Mouse (Mus musculus) hindbrain, postnatal 0 days (tissue): ENCODE data around the gene Ppfibp1. TPM values are rescaled to one million over a fixed set of nuclear protein-coding genes. Genes with fewer than 3 reads are reported as not detected.

ENCODE experiments used
- ATAC-seq: fragments of 200-750 bp; cut with Nextera tagmentation; 2 replicates; pipeline ENCODE4 v1.8.0; 2017; ENCODE audit warnings: mild to moderate bottlenecking, moderate TSS enrichment, moderate library complexity
- DNase-seq: peaks from one replicate; pipeline ENCODE4 v3.0.0-alpha.2; 2015; ENCODE audit warnings: low spot score
- H3K27ac ChIP-seq: fragments of 300-500 bp; sonication (generic); 2 replicates; pipeline ENCODE4 v1.5.1; 2014; ENCODE audit warnings: mild to moderate bottlenecking
- H3K27me3 ChIP-seq: fragments of 300-500 bp; sonication (generic); 2 replicates; pipeline ENCODE4 v1.6.1; 2014; ENCODE audit warnings: low read length, mixed read lengths; ENCODE audit not compliant: insufficient read depth
- H3K36me3 ChIP-seq: fragments of 300-500 bp; sonication (generic); 2 replicates; pipeline ENCODE4 v1.6.1; 2014; ENCODE audit warnings: low read length, mixed read lengths; ENCODE audit not compliant: insufficient read depth
- H3K4me1 ChIP-seq: fragments of 300-500 bp; sonication (generic); 2 replicates; pipeline ENCODE4 v1.6.1; 2014; ENCODE audit warnings: antibody characterized with exemption, low read length, mixed read lengths; ENCODE audit not compliant: insufficient read depth
- H3K4me2 ChIP-seq: fragments of 300-500 bp; sonication (generic); 2 replicates; pipeline ENCODE4 v1.6.1; 2014; ENCODE audit warnings: low read depth, mild to moderate bottlenecking, low read length, moderate library complexity, mixed read lengths
- H3K4me3 ChIP-seq: fragments of 300-500 bp; sonication (generic); 2 replicates; pipeline ENCODE4 v1.5.1; 2014; ENCODE audit warnings: low read length
- H3K9ac ChIP-seq: fragments of 300-500 bp; sonication (generic); replicated peaks from 2 replicates; pipeline ENCODE4 v1.6.1; 2014; ENCODE audit warnings: mild to moderate bottlenecking, low read length, moderate library complexity, mixed read lengths
- H3K9me3 ChIP-seq: fragments of 300-500 bp; sonication (generic); 2 replicates; pipeline ENCODE4 v1.6.1; 2016; ENCODE audit warnings: low read length, mixed read lengths
- CTCF ChIP-seq: IDR thresholded peaks from 2 replicates; pipeline ENCODE4 v1.5.1; 2016; ENCODE audit warnings: antibody characterized with exemption, control low read depth, low read depth
- WGBS: fragments of 180-500 bp; shearing (Covaris S2); extraction: QIAGEN DNeasy Blood & Tissue Kit; methylation state at CpG from one replicate; pipeline ENCODE4 v1.1.7; 2014; 5-methylcytosine and 5-hydroxymethylcytosine counted together
- polyA plus RNA-seq: library from polyadenylated mRNA; unstranded; fragments of >200 nt; fragmentation: Nextera tagmentation; extraction: Ambion mirVana; gene quantifications from 2 replicates; pipeline ENCODE4 v1.2.1, GENCODE M21; 2015
- total RNA-seq: library from RNA; depleted of rRNA; stranded (reverse); fragments of >200 nt; gene quantifications from 2 replicates; pipeline ENCODE4 v1.2.3, GENCODE M21; 2014

The Ppfibp1 gene
- total and polyA plus RNA-seq, 2 experiments from 2014 or later, result 16.3 to 26.8 TPM

DNA sequence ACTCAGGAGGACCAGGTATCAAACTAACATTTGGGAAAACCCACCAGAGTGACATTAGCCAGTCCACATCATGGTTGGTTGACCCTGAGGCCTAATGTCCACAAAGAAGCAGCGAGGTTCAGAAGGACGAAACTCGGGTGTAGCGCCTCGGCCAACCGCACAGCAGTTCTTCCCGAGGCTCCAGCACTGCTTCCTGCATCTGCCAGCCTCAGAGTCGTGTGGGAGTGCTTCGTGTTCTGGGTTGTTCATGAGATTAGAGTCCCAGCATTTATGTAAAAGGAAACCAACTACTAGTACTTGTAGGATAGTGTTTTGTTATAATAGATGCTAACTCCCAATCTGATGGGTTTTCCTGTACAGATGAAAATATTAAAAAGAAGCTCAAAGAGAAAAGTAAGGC, 111.0 kb downstream of the Ppfibp1 start:
- TF ChIP-seq CTCF, result no peak
- Histone ChIP-seq H3K36me3 (no peaks in the 10 kb centered on the region), H3K9me3 (no peaks in the 10 kb centered on the region), H3K27me3 (no peaks in the 10 kb centered on the region), H3K27ac (no peak overlapping the region), H3K4me1 (no peaks in the 10 kb centered on the region), H3K4me3 (no peak overlapping the region), H3K9ac (no peak overlapping the region), H3K4me2 (no peak overlapping the region)
- DNase-seq, result no peak
- ATAC-seq, result no peak
- whole genome bisulfite sequencing, result 87% methylated on average over 9 of the region's 9 CpGs

DNA sequence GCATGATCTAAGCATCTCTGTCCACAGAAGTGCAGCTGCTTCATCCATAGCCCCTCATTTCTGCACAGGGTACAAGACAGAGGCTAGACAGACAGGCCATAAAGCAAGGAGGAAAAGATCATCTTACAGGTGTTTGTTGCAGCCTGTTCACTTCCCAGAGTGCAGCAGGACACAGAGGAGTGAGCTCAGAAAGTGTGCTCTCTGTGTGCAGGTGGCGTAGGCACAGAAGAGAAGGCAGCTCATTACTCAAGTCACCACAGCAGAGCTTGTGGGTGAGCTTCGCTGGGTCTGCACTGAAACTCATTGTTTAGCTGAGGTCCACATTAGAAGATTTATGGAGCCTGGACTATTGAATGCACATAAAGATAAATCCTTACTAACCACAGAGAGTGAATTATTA, 111.5 kb downstream of the Ppfibp1 start:
- no peak for DNase-seq
- no peak for TF ChIP-seq CTCF
- Histone ChIP-seq H3K9me3 (no peaks in the 10 kb centered on the region), H3K9ac (no peak overlapping the region), H3K4me2 (no peak overlapping the region), H3K4me3 (no peak overlapping the region), H3K27me3 (no peaks in the 10 kb centered on the region), H3K27ac (no peak overlapping the region), H3K36me3 (no peaks in the 10 kb centered on the region), H3K4me1 (no peaks in the 10 kb centered on the region)
- 83% methylated on average over 2 of the region's 2 CpGs for WGBS
- ATAC-seq, result no peak

DNA sequence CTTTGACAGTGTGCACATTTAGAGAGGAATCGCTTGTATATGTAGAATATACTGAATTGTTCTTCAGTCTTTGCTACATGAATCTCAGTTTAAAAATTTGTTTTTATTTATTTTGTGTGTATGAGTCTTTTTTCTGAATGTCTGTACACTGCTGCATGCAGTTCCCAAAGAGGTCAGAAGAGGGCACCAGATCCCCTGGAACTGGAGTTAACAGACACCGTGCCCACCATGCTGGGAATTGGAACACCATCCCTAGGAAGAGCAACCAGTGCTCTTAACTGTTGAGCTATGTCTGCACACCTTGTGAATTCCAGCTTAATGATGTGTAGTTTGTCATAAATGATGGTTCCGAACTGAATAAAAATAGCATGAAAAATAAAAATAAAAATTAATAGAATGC, 119.9 kb downstream of the Ppfibp1 start:
- no peaks in the 10 kb centered on the region for H3K27me3 ChIP-seq
- DNase-seq (peak; percentile 63), ATAC-seq (no peak)
- H3K9me3 ChIP-seq, result no peaks in the 10 kb centered on the region
- 0 out of 2 replicates have a peak, but pooled peaks cover 4% of the 10 kb centered on the region for H3K36me3 ChIP-seq
- H3K9ac ChIP-seq, result no peak overlapping the region
- TF ChIP-seq CTCF, result peak; percentile 81
- no peak overlapping the region for H3K4me2 ChIP-seq
- WGBS, result 58% methylated on average over 3 of the region's 3 CpGs
- H3K4me3 ChIP-seq, result no peak overlapping the region
- H3K4me1 ChIP-seq, result no peaks in the 10 kb centered on the region
- H3K27ac ChIP-seq, result no peak overlapping the region

DNA sequence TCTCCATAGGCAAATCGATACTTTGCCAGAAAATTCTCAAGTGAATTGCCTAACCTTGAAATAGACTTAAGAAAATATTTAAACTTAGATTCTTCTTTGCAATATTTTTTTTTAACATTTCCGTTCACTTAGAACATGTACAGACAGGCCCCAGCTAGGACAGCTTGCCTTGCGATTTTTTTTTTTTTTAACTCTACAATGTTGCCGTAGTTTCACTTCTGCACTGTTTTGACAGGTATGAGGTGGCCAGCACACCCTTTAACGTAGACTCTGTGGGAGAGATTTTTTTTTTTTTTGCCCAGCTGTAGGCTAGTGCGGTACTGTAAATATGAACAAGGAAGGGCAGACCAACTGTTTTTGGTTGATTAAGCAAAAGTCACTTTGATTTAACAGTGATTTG, 122.1 kb downstream of the Ppfibp1 start:
- 0 out of 2 replicates have a peak, but pooled peaks cover 4% of the 10 kb centered on the region for H3K36me3 ChIP-seq
- no peak overlapping the region for H3K4me3 ChIP-seq
- H3K27ac ChIP-seq, result no peak overlapping the region
- no peak for DNase-seq
- no peak for TF ChIP-seq CTCF
- H3K9me3 ChIP-seq, result no peaks in the 10 kb centered on the region
- 85% methylated on average over 6 of the region's 6 CpGs for WGBS
- no peaks in the 10 kb centered on the region for H3K4me1 ChIP-seq
- H3K9ac ChIP-seq, result no peak overlapping the region
- no peaks in the 10 kb centered on the region for H3K27me3 ChIP-seq
- no peak overlapping the region for H3K4me2 ChIP-seq
- ATAC-seq, result no peak

DNA sequence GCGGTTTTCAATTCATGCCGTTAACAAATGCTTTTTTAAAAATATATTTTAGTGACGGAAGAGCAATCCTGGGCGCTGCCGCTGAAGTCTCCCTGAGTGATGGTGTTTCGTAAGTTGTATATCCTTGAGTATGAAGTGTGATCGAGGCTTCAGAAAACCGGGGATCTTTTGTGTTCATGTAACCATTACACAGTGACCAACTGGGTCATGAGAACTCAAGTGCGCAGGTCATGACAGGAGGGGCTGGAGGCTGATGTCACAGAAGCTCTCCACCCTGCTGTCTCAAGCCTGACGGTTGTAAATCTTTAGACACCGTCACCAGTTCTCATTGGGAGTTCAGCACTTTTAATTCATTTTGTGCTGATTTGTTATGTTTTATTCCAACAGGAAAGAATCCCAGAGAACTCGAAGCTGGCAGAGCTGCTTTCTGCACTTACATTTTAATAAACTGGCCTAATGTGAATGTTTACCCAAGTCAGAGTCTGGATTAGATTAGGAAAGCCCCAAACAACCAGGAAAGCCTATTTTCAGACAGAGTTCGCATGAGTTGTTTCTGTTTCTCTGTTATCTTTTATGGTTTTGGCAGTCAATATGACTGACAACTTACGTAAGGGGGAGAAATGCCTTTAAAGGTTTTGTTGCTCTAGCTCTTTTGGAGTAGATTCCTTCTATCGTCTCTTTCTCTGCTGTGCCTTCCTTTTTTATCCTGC, 122.7 kb downstream of the Ppfibp1 start:
- no peak for ATAC-seq
- H3K9ac ChIP-seq, result no peak overlapping the region
- TF ChIP-seq CTCF, result no peak
- H3K4me1 ChIP-seq, result no peaks in the 10 kb centered on the region
- H3K4me2 ChIP-seq, result no peak overlapping the region
- no peak for DNase-seq
- H3K27ac ChIP-seq, result no peak overlapping the region
- H3K36me3 ChIP-seq, result 0 out of 2 replicates have a peak, but pooled peaks cover 4% of the 10 kb centered on the region
- H3K4me3 ChIP-seq, result no peak overlapping the region
- H3K9me3 ChIP-seq, result no peaks in the 10 kb centered on the region
- WGBS, result 89% methylated on average over 15 of the region's 15 CpGs
- H3K27me3 ChIP-seq, result no peaks in the 10 kb centered on the region

DNA sequence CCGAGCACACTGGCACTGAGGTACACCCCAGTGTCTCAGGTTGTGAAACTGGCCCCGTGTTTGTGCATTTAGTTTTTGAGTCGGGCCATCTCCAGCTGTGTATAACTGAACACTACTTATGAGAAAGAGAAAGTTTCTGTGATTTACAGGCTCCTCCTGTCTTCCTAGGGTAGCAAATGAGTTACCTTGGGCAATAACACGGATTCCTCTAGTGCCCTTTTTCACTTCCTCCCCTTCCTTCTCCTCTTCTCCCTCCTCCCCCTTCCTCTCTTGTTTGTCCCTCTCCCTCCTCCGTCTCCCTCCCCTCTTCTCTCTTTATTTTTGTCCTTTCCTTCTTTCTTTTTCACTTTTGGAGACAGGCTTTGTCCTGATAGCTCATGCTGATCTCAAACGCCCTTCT, 123.3 kb downstream of the Ppfibp1 start:
- no peak for TF ChIP-seq CTCF
- no peaks in the 10 kb centered on the region for H3K9me3 ChIP-seq
- H3K27ac ChIP-seq, result no peak overlapping the region
- no peak overlapping the region for H3K4me2 ChIP-seq
- DNase-seq, result no peak
- 77% methylated on average over 6 of the region's 6 CpGs for WGBS
- H3K4me3 ChIP-seq, result no peak overlapping the region
- no peaks in the 10 kb centered on the region for H3K27me3 ChIP-seq
- H3K9ac ChIP-seq, result no peak overlapping the region
- H3K36me3 ChIP-seq, result 0 out of 2 replicates have a peak, but pooled peaks cover 3% of the 10 kb centered on the region
- ATAC-seq, result no peak
- H3K4me1 ChIP-seq, result no peaks in the 10 kb centered on the region

DNA sequence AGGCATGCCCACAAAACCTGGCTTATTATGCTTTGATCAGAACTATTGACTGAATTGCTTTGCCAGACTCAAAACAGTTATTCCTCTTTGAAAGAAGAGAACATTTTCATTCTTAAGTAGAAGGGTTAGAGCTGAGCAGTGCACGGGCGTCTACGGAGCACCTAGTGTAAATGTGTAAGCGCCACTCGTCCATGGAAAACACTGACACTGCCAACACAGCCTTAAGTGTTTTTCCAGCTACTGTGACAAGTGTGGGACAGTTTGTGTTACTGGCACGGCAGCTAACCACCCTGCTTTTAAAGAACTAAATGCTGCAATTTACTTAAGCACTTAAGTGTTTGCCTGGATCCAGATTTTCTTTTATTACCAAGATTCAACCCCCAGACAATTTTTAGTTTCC, 123.7 kb downstream of the Ppfibp1 start:
- no peak for TF ChIP-seq CTCF
- no peak overlapping the region for H3K4me2 ChIP-seq
- WGBS, result 82% methylated on average over 6 of the region's 6 CpGs
- H3K27me3 ChIP-seq, result no peaks in the 10 kb centered on the region
- no peak overlapping the region for H3K4me3 ChIP-seq
- no peak overlapping the region for H3K9ac ChIP-seq
- no peaks in the 10 kb centered on the region for H3K4me1 ChIP-seq
- no peak overlapping the region for H3K27ac ChIP-seq
- ATAC-seq (no peak), DNase-seq (no peak)
- no peaks in the 10 kb centered on the region for H3K9me3 ChIP-seq
- H3K36me3 ChIP-seq, result no peaks in the 10 kb centered on the region
